Comparison of ENCODE assay signal across 12 mouse cellular contexts in genomic region chr6:144203970-144204369, GRCm38 (mm10).
DNase-seq lines count a peak whose midpoint lies in the region; ATAC-seq and TF ChIP-seq lines count a peak whose summit lies in the region.
"Had no signal": no experiment of that assay in that cellular context is flagged by ENCODE, and none has a peak within 500 bp of the region (broad histone marks: within the 10 kb centered on the region; RNA-seq: fewer than 3 reads in every experiment).

No protein-coding gene starts in this region.

- H3K27me3 ChIP-seq in forebrain, embryonic 11.5 days (ENCODE audit: control insufficient read depth, insufficient read depth, low read length), result no peaks in the 10 kb centered on the region
- peaks cover 3% of the 10 kb centered on the region; the same call in 1 of the 2 replicates for H3K27me3 ChIP-seq in limb, embryonic 15.5 days
- H3K27me3 ChIP-seq in intestine, postnatal 0 days (replicated peaks; ENCODE audit: control insufficient read depth, insufficient read depth, low read length), result no peaks in the 10 kb centered on the region
- H3K27me3 ChIP-seq: liver, embryonic 15.5 days had no signal

- no peak overlapping the region for H3K4me3 ChIP-seq in forebrain, embryonic 11.5 days (ENCODE audit: low read depth, low read length)
- H3K4me3 ChIP-seq in limb, embryonic 15.5 days, result peak overlapping the region; percentile 25
- no peak overlapping the region for H3K4me3 ChIP-seq in intestine, postnatal 0 days (ENCODE audit: low read depth, low read length)
- H3K4me3 ChIP-seq: heart, adult 2 months; kidney, embryonic 15.5 days; liver, embryonic 15.5 days; myocyte had no signal

- WGBS in forebrain, embryonic 11.5 days, result 14% methylated on average over 8 of the region's 8 CpGs
- WGBS in limb, embryonic 15.5 days, result 44% methylated on average over 8 of the region's 8 CpGs
- 64% methylated on average over 8 of the region's 8 CpGs for WGBS in intestine, postnatal 0 days

- peaks cover 12% of the 10 kb centered on the region for H3K4me1 ChIP-seq in forebrain, embryonic 11.5 days (replicated peaks; ENCODE audit: control insufficient read depth, insufficient read depth, low read length)
- H3K4me1 ChIP-seq in limb, embryonic 15.5 days, result peaks cover 2% of the 10 kb centered on the region; the same call in 1 of the 2 replicates
- H3K4me1 ChIP-seq in intestine, postnatal 0 days (replicated peaks; ENCODE audit: control insufficient read depth, insufficient read depth, low read length), result no peaks in the 10 kb centered on the region
- H3K4me1 ChIP-seq: liver, embryonic 15.5 days had no signal

- peak; percentile 55 for ATAC-seq in forebrain, embryonic 11.5 days (replicated peaks; ENCODE audit: low FRiP score)
- no peak for ATAC-seq in limb, embryonic 15.5 days (ENCODE audit: insufficient number of reproducible peaks, low FRiP score, low TSS enrichment, low read depth)
- ATAC-seq in granulocyte monocyte progenitor cell, adult 5-6 weeks (replicated peaks; ENCODE audit: poor library complexity, severe bottlenecking), result no peak
- ATAC-seq in intestine, postnatal 0 days, result no peak

- TF ChIP-seq CTCF in intestine, postnatal 0 days (IDR thresholded peaks at IDR 0.05; ENCODE audit: low read depth), result no peak

- no peaks in the 10 kb centered on the region for H3K9me3 ChIP-seq in forebrain, embryonic 11.5 days (ENCODE audit: control insufficient read depth, low read length)
- H3K9me3 ChIP-seq in limb, embryonic 15.5 days, result no peaks in the 10 kb centered on the region
- H3K9me3 ChIP-seq in intestine, postnatal 0 days (ENCODE audit: control insufficient read depth), result no peaks in the 10 kb centered on the region
- H3K9me3 ChIP-seq: kidney, embryonic 15.5 days; liver, embryonic 15.5 days had no signal

- peak overlapping the region; percentile 25; the same call in 1 of the 2 replicates for H3K9ac ChIP-seq in forebrain, embryonic 11.5 days (ENCODE audit: low read length)
- no peak overlapping the region for H3K9ac ChIP-seq in limb, embryonic 15.5 days
- no peak overlapping the region for H3K9ac ChIP-seq in intestine, postnatal 0 days (ENCODE audit: low read depth, low read length)
- H3K9ac ChIP-seq: kidney, embryonic 15.5 days; liver, embryonic 15.5 days had no signal

- DNase-seq in embryo, embryonic 10 days (ENCODE audit: low spot score), result peak; percentile 29
- no peak for DNase-seq in embryo, embryonic 9.5 days (ENCODE audit: extremely low spot score)
- DNase-seq in Muller cell, postnatal 12 days (ENCODE audit: inconsistent ontology term), result peak; percentile 33
- peak; percentile 59 for DNase-seq in forebrain, embryonic 11.5 days (ENCODE audit: low spot score)
- DNase-seq in urinary bladder, postnatal 14 days (ENCODE audit: low spot score), result no peak
- DNase-seq: heart, adult 2 months had no signal

- H3K27ac ChIP-seq in forebrain, embryonic 11.5 days (ENCODE audit: low read depth, low read length), result no peak overlapping the region
- peak overlapping the region; percentile 57; the same call in 1 of the 2 replicates for H3K27ac ChIP-seq in limb, embryonic 15.5 days
- no peak overlapping the region for H3K27ac ChIP-seq in intestine, postnatal 0 days (ENCODE audit: low read depth, low read length)
- H3K27ac ChIP-seq: heart, adult 2 months; kidney, embryonic 15.5 days; liver, embryonic 15.5 days had no signal

- H3K4me2 ChIP-seq in forebrain, embryonic 11.5 days (ENCODE audit: low read depth, low read length, severe bottlenecking), result peak overlapping the region; percentile 37
- H3K4me2 ChIP-seq in limb, embryonic 15.5 days, result peak overlapping the region; percentile 32; the same call in 1 of the 2 replicates
- no peak overlapping the region for H3K4me2 ChIP-seq in intestine, postnatal 0 days (replicated peaks; ENCODE audit: low read depth)
- H3K4me2 ChIP-seq: kidney, embryonic 15.5 days; liver, embryonic 15.5 days had no signal

- H3K36me3 ChIP-seq in forebrain, embryonic 11.5 days (ENCODE audit: control insufficient read depth, insufficient read depth, low read length), result no peaks in the 10 kb centered on the region
- no peaks in the 10 kb centered on the region for H3K36me3 ChIP-seq in limb, embryonic 15.5 days
- H3K36me3 ChIP-seq in intestine, postnatal 0 days (ENCODE audit: control insufficient read depth, insufficient read depth), result no peaks in the 10 kb centered on the region
- H3K36me3 ChIP-seq: kidney, embryonic 15.5 days; liver, embryonic 15.5 days had no signal

Comparison
In these comparisons a context has a peak if more than half of its experiments do, and no peak if none do; other contexts are left out.
1. DNase-seq: peak in embryo, embryonic 10 days (single experiment), Muller cell, postnatal 12 days (single experiment) and forebrain, embryonic 11.5 days (single experiment); none in embryo, embryonic 9.5 days (single experiment) and urinary bladder, postnatal 14 days (single experiment).